Mouse (Mus musculus) spleen, postnatal 14 days (tissue): ENCODE measurements around the gene Slc35e2.
"Not testable (repeated sequence)": the region's sequence is repeated elsewhere in the genome, so short reads cannot be mapped to it uniquely, and the experiment has no call there.

Experiments
- DNase-seq, 2 experiments: peaks; one replicate each; pipeline ENCODE4 v3.0.0; 2021 to 2022; ENCODE audit warnings: low spot score in 2 of 2

Slc35e2 gene

GRCm38 (mm10) chr4:155669598-155670075 is 68.4 kb downstream of the Slc35e2 start:
- DNase-seq, result no peak

GRCm38 (mm10) chr4:155670236-155670635 is 69.0 kb downstream of the Slc35e2 start:
- not testable (repeated sequence) for DNase-seq

- no peak for DNase-seq
Observed at GRCm38 (mm10) chr4:155672082-155672481, 70.9 kb downstream of the Slc35e2 start.
